Mouse (Mus musculus) myocyte (in vitro differentiated cells): ENCODE measurements around the gene Carnmt1.

Experiments
- POLR2A ChIP-seq: IDR thresholded peaks from one replicate; pipeline ENCODE4 v1.6.1; 2011; ENCODE audit warnings: low read depth, mild to moderate bottlenecking, control low read depth, moderate library complexity; ENCODE audit not compliant: insufficient read length
- REST ChIP-seq: IDR thresholded peaks from one replicate; pipeline ENCODE4 v1.6.1; 2011; ENCODE audit warnings: mild to moderate bottlenecking, control low read depth, moderate library complexity; ENCODE audit not compliant: insufficient read depth, insufficient read length
- TCF12 ChIP-seq: IDR thresholded peaks from one replicate; pipeline ENCODE4 v1.6.1; 2011; ENCODE audit warnings: mild to moderate bottlenecking, control low read depth; ENCODE audit not compliant: poor library complexity, insufficient read depth, severe bottlenecking

DNA sequence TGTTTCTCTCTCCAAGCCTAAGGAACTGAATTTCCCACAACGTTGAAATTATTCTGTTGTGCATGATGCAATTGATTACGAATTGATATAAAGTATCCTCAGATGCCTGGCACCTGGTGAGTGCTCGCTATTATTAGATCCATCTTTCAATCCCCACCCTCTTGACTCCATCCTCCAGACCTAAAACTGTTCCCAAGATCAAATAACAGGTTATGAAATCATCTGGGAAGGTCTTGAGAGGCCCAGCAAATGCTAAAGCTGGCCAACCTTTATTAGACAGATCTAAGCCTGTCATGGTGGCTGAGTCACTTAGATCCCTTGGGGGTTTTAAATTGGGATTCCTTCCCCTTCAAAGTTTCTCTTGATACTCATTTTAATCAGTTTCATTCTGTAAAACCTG, 10.1 kb upstream of the Carnmt1 start:
- TF ChIP-seq TCF12 (no peak), POLR2A (no peak), REST (no peak)
